Mouse (Mus musculus) spleen, adult 18-20 months (tissue): ENCODE data around the gene Sh3d19.

Source experiments
- DNase-seq, 2 experiments: peaks; one replicate each; pipeline ENCODE4 v3.0.0; 2022; ENCODE audit warnings: mixed read lengths in 2 of 2

Sh3d19 gene

GRCm38 (mm10) chr3:86033455-86034090 is 62.7 kb downstream of the Sh3d19 start:
- DNase-seq: no peak

- no peak for DNase-seq
Measured at GRCm38 (mm10) chr3:86037926-86038484, 67.1 kb downstream of the Sh3d19 start.

GRCm38 (mm10) chr3:86038648-86039047 is 67.7 kb downstream of the Sh3d19 start:
- DNase-seq: no peak

- no peak for DNase-seq
Measured at GRCm38 (mm10) chr3:86040286-86041201, 69.6 kb downstream of the Sh3d19 start.

GRCm38 (mm10) chr3:86047686-86048408 is 76.9 kb downstream of the Sh3d19 start:
- no peak for DNase-seq

- DNase-seq: no peak
Measured at GRCm38 (mm10) chr3:86049041-86049440, 78.1 kb downstream of the Sh3d19 start.

GRCm38 (mm10) chr3:86056678-86057077 is 85.8 kb downstream of the Sh3d19 start:
- DNase-seq: no peak

- no peak for DNase-seq
Measured at GRCm38 (mm10) chr3:86057436-86058095, 86.7 kb downstream of the Sh3d19 start.

- DNase-seq: no peak
Measured at GRCm38 (mm10) chr3:86069646-86070250, 98.8 kb downstream of the Sh3d19 start.

GRCm38 (mm10) chr3:86070799-86071198 is 99.9 kb downstream of the Sh3d19 start:
- DNase-seq: no peak

- DNase-seq: no peak
Measured at GRCm38 (mm10) chr3:86072066-86072465, 101.2 kb downstream of the Sh3d19 start.

- no peak for DNase-seq
Measured at GRCm38 (mm10) chr3:86072889-86073288, 102.0 kb downstream of the Sh3d19 start.

- DNase-seq: no peak
Measured at GRCm38 (mm10) chr3:86075593-86075992, 104.7 kb downstream of the Sh3d19 start.

- no peak for DNase-seq
Measured at GRCm38 (mm10) chr3:86076511-86077283, 105.8 kb downstream of the Sh3d19 start.

GRCm38 (mm10) chr3:86083051-86083450 is 112.1 kb downstream of the Sh3d19 start:
- no peak for DNase-seq

GRCm38 (mm10) chr3:86085001-86085400 is 114.1 kb downstream of the Sh3d19 start:
- DNase-seq: no peak

GRCm38 (mm10) chr3:86087872-86088271 is 117.0 kb downstream of the Sh3d19 start:
- no peak for DNase-seq

- DNase-seq: no peak
Measured at GRCm38 (mm10) chr3:86093213-86093845, 122.4 kb downstream of the Sh3d19 start.

- no peak for DNase-seq
Measured at GRCm38 (mm10) chr3:86093907-86094306, 123.0 kb downstream of the Sh3d19 start.

GRCm38 (mm10) chr3:86101956-86102355 is 131.0 kb downstream of the Sh3d19 start:
- no peak for DNase-seq
